Mouse (Mus musculus) heart, adult 2 months (tissue): ENCODE data around the gene Cavin1.
A peak's percentile ranks its signal among the peaks of the same experiment; 100 is the strongest.

ENCODE experiments used
- CTCF ChIP-seq: fragments of 200-600 bp; IDR thresholded peaks from 2 replicates; pipeline ENCODE4 v1.8.1; 2022; ENCODE audit warnings: antibody characterized with exemption, mild to moderate bottlenecking, moderate library complexity
- EP300 ChIP-seq: fragments of 200-500 bp; IDR thresholded peaks from 2 replicates; pipeline ENCODE4 v1.6.1; 2011; ENCODE audit warnings: low read depth, low read length, control low read depth; ENCODE audit not compliant: insufficient read depth
- POLR2A ChIP-seq: fragments of 200-500 bp; IDR thresholded peaks from 2 replicates; pipeline ENCODE4 v1.6.1; 2011; ENCODE audit warnings: mild to moderate bottlenecking, low read depth, low read length, control low read depth; ENCODE audit not compliant: insufficient read depth

DNA sequence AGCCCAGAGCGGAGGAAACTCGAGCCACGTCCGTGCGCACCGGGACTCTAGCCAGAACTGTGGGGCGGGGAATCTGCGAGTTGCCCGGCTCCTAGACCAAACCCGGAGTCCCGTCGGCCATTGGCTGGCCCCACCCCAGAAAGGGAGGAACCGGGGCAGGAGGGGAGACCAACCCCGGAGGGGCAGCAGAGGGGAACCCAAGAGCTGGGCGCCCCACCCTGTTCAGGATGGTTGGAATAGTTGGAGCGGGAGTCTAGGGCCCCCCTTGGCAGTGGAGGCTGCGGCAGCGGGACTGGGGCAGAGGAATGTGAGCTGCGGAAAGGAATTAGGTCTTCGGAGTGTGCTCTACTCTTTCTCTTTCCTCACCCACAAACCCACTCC, at the start of gene Cavin1:
- no peak for TF ChIP-seq CTCF
- peak; percentile 79; the same call in 1 of the 2 replicates for TF ChIP-seq EP300
- peak; percentile 100 for TF ChIP-seq POLR2A
